Mouse (Mus musculus) E14TG2a.4 (cell line): ENCODE measurements around the gene Slc6a6.

Source experiments
- H3K27me3 ChIP-seq: 2 replicates; pipeline ENCODE4 v1.6.1; 2014; ENCODE audit warnings: low read length, control low read depth; ENCODE audit not compliant: insufficient read depth
- H3K36me3 ChIP-seq: 2 replicates; pipeline ENCODE4 v1.6.1; 2014; ENCODE audit warnings: low read length, control low read depth; ENCODE audit not compliant: insufficient read depth
- H3K4me1 ChIP-seq: replicated peaks from 2 replicates; pipeline ENCODE4 v1.6.1; 2014; ENCODE audit warnings: low read depth, low read length, control low read depth
- H3K4me3 ChIP-seq: replicated peaks from 2 replicates; pipeline ENCODE4 v1.5.1; 2014; ENCODE audit warnings: mild to moderate bottlenecking, low read length
- H3K9me3 ChIP-seq: 2 replicates; pipeline ENCODE4 v1.6.1; 2014; ENCODE audit warnings: low read length, control low read depth
- CTCF ChIP-seq: conservative IDR thresholded peaks from 2 replicates; pipeline ENCODE4 v1.5.1; 2014; ENCODE audit warnings: low read length
- NANOG ChIP-seq: IDR thresholded peaks from 2 replicates; pipeline ENCODE4 v1.6.1; 2014; ENCODE audit warnings: borderline replicate concordance, low read length, mixed read lengths
- POU5F1 ChIP-seq: IDR thresholded peaks from 2 replicates; pipeline ENCODE4 v1.6.1; 2014; ENCODE audit warnings: low read length, borderline replicate concordance

Gene Slc6a6

GRCm38 (mm10) chr6:91736471-91736870, 52.6 kb downstream of the Slc6a6 start:
- TF ChIP-seq CTCF (no peak), NANOG (no peak), POU5F1 (no peak)
- no peaks in the 10 kb centered on the region for H3K27me3 ChIP-seq

DNA sequence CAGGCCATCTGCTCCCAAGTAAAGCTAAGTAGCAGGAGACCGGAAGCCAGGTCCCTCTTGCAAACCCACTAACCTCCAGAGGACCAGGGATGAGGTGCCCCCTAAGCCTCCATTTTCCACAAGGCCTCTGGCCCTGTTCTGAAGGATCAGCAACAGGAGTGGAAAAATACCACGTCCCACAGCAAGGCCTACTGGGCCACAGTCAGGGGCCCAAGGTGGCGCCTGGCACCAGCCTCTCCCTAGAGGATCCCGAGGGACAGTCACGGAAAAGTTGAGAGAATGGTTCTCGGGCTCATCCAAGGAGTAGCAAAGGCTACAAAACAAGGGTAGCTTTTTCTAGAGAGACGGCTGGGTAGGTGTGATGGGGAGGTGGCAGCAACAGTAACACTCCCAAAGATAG, 53.6 kb downstream of the Slc6a6 start:
- Histone ChIP-seq H3K4me1 (peaks cover 85% of the 10 kb centered on the region), H3K4me3 (no peak overlapping the region), H3K9me3 (no peaks in the 10 kb centered on the region), H3K36me3 (peaks cover 100% of the 10 kb centered on the region), H3K27me3 (no peaks in the 10 kb centered on the region)
- no peak for TF ChIP-seq NANOG
- no peak for TF ChIP-seq POU5F1
- TF ChIP-seq CTCF: no peak

More at GRCm38 (mm10) chr6:91736471-91736870, 52.6 kb downstream of the Slc6a6 start:
- no peak overlapping the region for H3K4me3 ChIP-seq
- H3K36me3 ChIP-seq: peaks cover 100% of the 10 kb centered on the region
- H3K9me3 ChIP-seq: no peaks in the 10 kb centered on the region
- peaks cover 87% of the 10 kb centered on the region for H3K4me1 ChIP-seq

DNA sequence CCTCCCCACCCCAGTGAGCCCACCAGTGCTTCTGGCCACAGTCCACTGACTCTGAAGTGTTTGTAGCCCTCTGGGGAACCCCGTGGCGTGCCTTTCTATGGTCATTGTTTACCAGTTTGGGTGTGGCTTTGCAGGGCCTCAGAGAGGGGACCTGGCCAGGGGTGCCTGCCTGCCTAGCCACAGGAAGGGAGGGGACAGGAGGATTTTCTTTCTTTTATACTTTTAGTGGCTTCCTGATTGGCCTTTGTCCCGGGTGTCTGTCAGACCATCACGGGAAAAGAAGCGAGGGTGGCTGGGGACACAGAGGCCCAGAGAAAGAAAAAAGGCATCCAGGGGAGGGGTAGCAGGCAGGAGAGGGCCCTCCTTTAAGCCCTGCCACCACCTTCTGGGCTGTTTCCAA, 54.2 kb downstream of the Slc6a6 start:
- no peak for TF ChIP-seq CTCF
- no peak for TF ChIP-seq POU5F1
- TF ChIP-seq NANOG: no peak
- Histone ChIP-seq H3K36me3 (peaks cover 100% of the 10 kb centered on the region), H3K4me3 (no peak overlapping the region), H3K4me1 (peaks cover 86% of the 10 kb centered on the region), H3K9me3 (no peaks in the 10 kb centered on the region), H3K27me3 (no peaks in the 10 kb centered on the region)

DNA sequence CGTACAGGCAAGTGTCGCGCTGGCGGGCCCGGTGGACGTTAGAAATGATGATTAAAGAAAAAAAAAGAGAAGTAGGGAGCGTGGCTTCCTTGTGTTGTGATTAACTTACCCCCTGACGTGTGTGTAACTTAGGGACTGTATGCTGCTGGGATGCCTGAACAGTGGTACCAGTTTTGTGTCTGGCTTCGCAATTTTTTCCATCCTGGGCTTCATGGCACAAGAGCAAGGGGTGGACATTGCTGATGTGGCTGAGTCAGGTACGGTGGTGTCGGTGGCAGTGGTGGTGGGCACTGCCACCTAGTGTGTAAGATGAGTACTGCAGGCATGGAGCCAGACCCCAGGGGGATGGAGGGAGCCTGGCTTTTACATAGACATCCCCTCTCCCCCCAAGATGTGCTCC, 57.2 kb downstream of the Slc6a6 start:
- H3K4me1 ChIP-seq: peaks cover 77% of the 10 kb centered on the region
- no peak overlapping the region for H3K4me3 ChIP-seq
- TF ChIP-seq POU5F1 (no peak), CTCF (peak; percentile 98)
- no peaks in the 10 kb centered on the region for H3K27me3 ChIP-seq
- H3K36me3 ChIP-seq: peaks cover 98% of the 10 kb centered on the region
- H3K9me3 ChIP-seq: no peaks in the 10 kb centered on the region

- Histone ChIP-seq H3K4me3 (no peak overlapping the region), H3K36me3 (peaks cover 98% of the 10 kb centered on the region)
- TF ChIP-seq POU5F1 (no peak), CTCF (no peak), NANOG (no peak)
Observed at GRCm38 (mm10) chr6:91742466-91742865, 58.6 kb downstream of the Slc6a6 start.

GRCm38 (mm10) chr6:91742995-91743394, 59.1 kb downstream of the Slc6a6 start:
- H3K9me3 ChIP-seq: no peaks in the 10 kb centered on the region
- peaks cover 98% of the 10 kb centered on the region for H3K36me3 ChIP-seq
- no peak for TF ChIP-seq POU5F1
- no peak for TF ChIP-seq NANOG
- no peak for TF ChIP-seq CTCF
- H3K27me3 ChIP-seq: no peaks in the 10 kb centered on the region
- H3K4me1 ChIP-seq: peaks cover 61% of the 10 kb centered on the region
- no peak overlapping the region for H3K4me3 ChIP-seq

More at GRCm38 (mm10) chr6:91742466-91742865, 58.6 kb downstream of the Slc6a6 start:
- Histone ChIP-seq H3K9me3 (no peaks in the 10 kb centered on the region), H3K4me1 (peaks cover 64% of the 10 kb centered on the region), H3K27me3 (no peaks in the 10 kb centered on the region)

DNA sequence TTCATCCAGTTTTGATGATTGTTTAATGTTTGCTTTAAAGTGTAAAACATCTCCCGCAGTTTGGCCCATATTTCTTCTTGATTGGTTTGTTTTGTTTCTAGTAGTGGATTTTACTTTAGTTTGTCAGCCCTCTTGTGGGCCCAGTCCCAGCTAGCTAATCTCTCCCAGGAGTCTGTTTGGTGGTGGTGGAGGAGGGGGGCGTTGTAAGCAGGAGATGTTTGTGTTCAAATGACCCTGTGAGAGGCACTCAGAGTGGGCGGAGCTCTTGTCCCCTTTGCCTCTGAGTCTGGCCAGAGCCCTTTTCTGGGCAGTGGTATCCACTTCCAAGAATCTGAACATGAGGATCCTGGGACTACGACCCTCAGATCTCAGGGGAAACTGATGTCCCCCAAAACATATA, 60.0 kb downstream of the Slc6a6 start:
- Histone ChIP-seq H3K9me3 (no peaks in the 10 kb centered on the region), H3K4me1 (peaks cover 53% of the 10 kb centered on the region), H3K4me3 (no peak overlapping the region), H3K27me3 (no peaks in the 10 kb centered on the region), H3K36me3 (peaks cover 98% of the 10 kb centered on the region)
- TF ChIP-seq NANOG: no peak
- no peak for TF ChIP-seq CTCF
- TF ChIP-seq POU5F1: no peak

DNA sequence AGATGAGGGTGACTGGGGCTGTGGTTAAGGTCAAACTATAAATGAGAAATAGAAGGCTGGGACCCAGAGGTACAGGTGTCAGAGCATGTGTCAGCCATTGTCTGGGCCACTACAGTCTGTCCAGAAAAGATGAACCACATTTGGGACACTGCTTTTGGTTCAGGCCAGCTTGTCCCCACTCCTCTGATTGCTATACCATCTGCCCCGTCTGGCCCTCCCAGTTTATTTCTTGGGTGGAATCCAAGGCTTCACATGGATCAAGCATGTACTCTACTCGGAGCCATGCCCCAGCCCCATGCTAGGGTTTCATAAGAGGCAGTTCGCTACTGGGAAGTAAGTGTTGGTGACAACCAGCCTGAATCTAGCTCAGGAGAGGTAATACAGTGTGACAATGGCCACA, 61.4 kb downstream of the Slc6a6 start:
- Histone ChIP-seq H3K27me3 (no peaks in the 10 kb centered on the region), H3K4me1 (peaks cover 45% of the 10 kb centered on the region), H3K9me3 (no peaks in the 10 kb centered on the region), H3K36me3 (peaks cover 97% of the 10 kb centered on the region), H3K4me3 (no peak overlapping the region)
- no peak for TF ChIP-seq POU5F1
- no peak for TF ChIP-seq NANOG
- no peak for TF ChIP-seq CTCF

DNA sequence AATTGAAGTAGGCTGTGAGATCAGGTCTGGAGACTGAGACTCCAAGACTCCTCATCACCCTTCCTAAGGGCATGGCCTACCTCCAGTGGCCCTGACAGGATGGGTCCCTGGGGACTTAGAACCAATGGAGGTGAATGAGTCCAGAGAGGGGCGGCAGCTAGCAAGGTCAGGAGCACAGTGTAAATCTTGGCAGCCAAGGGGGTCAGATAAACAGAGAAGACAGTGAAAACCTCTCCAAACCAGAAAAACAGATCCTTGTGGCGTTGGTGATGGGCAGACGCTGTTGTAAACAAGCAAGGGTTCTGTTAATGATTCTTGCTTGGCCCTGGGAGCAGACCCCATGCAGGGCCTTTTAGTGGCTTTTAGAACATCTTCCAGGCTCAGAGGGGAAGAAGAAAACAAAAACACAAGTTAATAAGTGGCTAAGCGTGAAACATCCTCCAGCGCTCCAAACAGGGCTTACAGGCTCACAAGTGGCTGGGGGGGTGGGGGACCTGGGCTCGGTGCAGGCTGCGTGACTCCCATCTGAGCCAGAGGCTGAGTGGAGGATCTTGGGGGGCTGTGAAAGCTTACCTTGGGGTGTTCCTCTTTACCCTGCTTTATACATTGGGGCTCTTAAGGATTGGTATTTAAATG, 62.2 kb downstream of the Slc6a6 start:
- Histone ChIP-seq H3K4me1 (peaks cover 37% of the 10 kb centered on the region), H3K4me3 (no peak overlapping the region), H3K9me3 (no peaks in the 10 kb centered on the region), H3K36me3 (peaks cover 97% of the 10 kb centered on the region), H3K27me3 (no peaks in the 10 kb centered on the region)
- TF ChIP-seq NANOG (no peak), CTCF (no peak), POU5F1 (no peak)
